Mouse (Mus musculus) urinary bladder, postnatal 10 days (tissue): ENCODE results near the gene Casq2.

Experiments used
- DNase-seq: peaks from one replicate; pipeline ENCODE4 v3.0.0; 2022; ENCODE audit warnings: low spot score

Gene Casq2

GRCm38 (mm10) chr3:102165536-102166286 lies 79.5 kb downstream of the Casq2 start:
- no peak for DNase-seq

- no peak for DNase-seq
These were observed 80.0 kb downstream of the Casq2 start for GRCm38 (mm10) chr3:102166287-102166620.

GRCm38 (mm10) chr3:102166794-102167193 lies 80.6 kb downstream of the Casq2 start:
- DNase-seq: no peak

GRCm38 (mm10) chr3:102167555-102168210 lies 81.5 kb downstream of the Casq2 start:
- no peak for DNase-seq

- DNase-seq: peak; percentile 76
These were observed 83.1 kb downstream of the Casq2 start for GRCm38 (mm10) chr3:102169197-102169905.

GRCm38 (mm10) chr3:102174118-102174865 lies 88.1 kb downstream of the Casq2 start:
- no peak for DNase-seq

- no peak for DNase-seq
These were observed 89.5 kb downstream of the Casq2 start for GRCm38 (mm10) chr3:102175701-102176100.

- no peak for DNase-seq
These were observed 89.9 kb downstream of the Casq2 start for GRCm38 (mm10) chr3:102176116-102176515.

GRCm38 (mm10) chr3:102177837-102178615 lies 91.8 kb downstream of the Casq2 start:
- no peak for DNase-seq

- no peak for DNase-seq
These were observed 93.7 kb downstream of the Casq2 start for GRCm38 (mm10) chr3:102179869-102180268.

GRCm38 (mm10) chr3:102180746-102181145 lies 94.5 kb downstream of the Casq2 start:
- DNase-seq: no peak

- DNase-seq: no peak
These were observed 95.0 kb downstream of the Casq2 start for GRCm38 (mm10) chr3:102181191-102181590.

- DNase-seq: no peak
These were observed 96.4 kb downstream of the Casq2 start for GRCm38 (mm10) chr3:102182601-102183000.

- DNase-seq: no peak
These were observed 98.5 kb downstream of the Casq2 start for GRCm38 (mm10) chr3:102184721-102185120.

- no peak for DNase-seq
These were observed 101.2 kb downstream of the Casq2 start for GRCm38 (mm10) chr3:102187401-102187800.

- DNase-seq: no peak
These were observed 102.8 kb downstream of the Casq2 start for GRCm38 (mm10) chr3:102188972-102189371.

GRCm38 (mm10) chr3:102190015-102190414 lies 103.8 kb downstream of the Casq2 start:
- no peak for DNase-seq

GRCm38 (mm10) chr3:102190642-102191041 lies 104.4 kb downstream of the Casq2 start:
- DNase-seq: no peak

GRCm38 (mm10) chr3:102191575-102191974 lies 105.4 kb downstream of the Casq2 start:
- DNase-seq: no peak

- no peak for DNase-seq
These were observed 106.4 kb downstream of the Casq2 start for GRCm38 (mm10) chr3:102192621-102193020.

- no peak for DNase-seq
These were observed 107.5 kb downstream of the Casq2 start for GRCm38 (mm10) chr3:102193488-102194290.
